Comparison of ENCODE assay signal across 9 mouse cellular contexts in genomic region chr13:43795334-43795733, GRCm38 (mm10). TPM values are rescaled to one million over a fixed set of nuclear protein-coding genes. Genes with fewer than 3 reads are reported as not detected.
DNase-seq lines count a peak whose midpoint lies in the region; ATAC-seq and TF ChIP-seq lines count a peak whose summit lies in the region.
"Had no signal": no experiment of that assay in that cellular context is flagged by ENCODE, and none has a peak within 500 bp of the region (broad histone marks: within the 10 kb centered on the region; RNA-seq: fewer than 3 reads in every experiment).

No protein-coding gene starts in this region.

- no peak overlapping the region for H3K4me2 ChIP-seq in forebrain, postnatal 0 days (ENCODE audit: low read depth)
- no peak overlapping the region for H3K4me2 ChIP-seq in forebrain, embryonic 11.5 days (ENCODE audit: low read depth, low read length, severe bottlenecking)
- H3K4me2 ChIP-seq in kidney, postnatal 0 days (ENCODE audit: low read length): no peak overlapping the region

- 46% methylated on average over 8 of the region's 8 CpGs for whole genome bisulfite sequencing in forebrain, postnatal 0 days
- 63% methylated on average over 8 of the region's 8 CpGs for WGBS in forebrain, embryonic 11.5 days
- WGBS in lung, adult 2 months: 30% methylated on average over 8 of the region's 8 CpGs
- WGBS in kidney, postnatal 0 days: 29% methylated on average over 8 of the region's 8 CpGs

- H3K27ac ChIP-seq in forebrain, postnatal 0 days (ENCODE audit: low read depth, low read length): no peak overlapping the region
- H3K27ac ChIP-seq in forebrain, embryonic 11.5 days (ENCODE audit: low read depth, low read length): no peak overlapping the region
- no peak overlapping the region for H3K27ac ChIP-seq in kidney, postnatal 0 days

- H3K36me3 ChIP-seq in forebrain, postnatal 0 days (ENCODE audit: insufficient read depth): no peaks in the 10 kb centered on the region
- no peaks in the 10 kb centered on the region for H3K36me3 ChIP-seq in forebrain, embryonic 11.5 days (ENCODE audit: control insufficient read depth, insufficient read depth, low read length)
- H3K36me3 ChIP-seq in kidney, postnatal 0 days (ENCODE audit: insufficient read depth, low read length): no peaks in the 10 kb centered on the region

- no peaks in the 10 kb centered on the region for H3K9me3 ChIP-seq in forebrain, postnatal 0 days (ENCODE audit: low read length)
- H3K9me3 ChIP-seq in forebrain, embryonic 11.5 days (ENCODE audit: control insufficient read depth, low read length): no peaks in the 10 kb centered on the region
- H3K9me3 ChIP-seq in kidney, postnatal 0 days (replicated peaks; ENCODE audit: low read length): no peaks in the 10 kb centered on the region
- H3K9me3 ChIP-seq: megakaryocyte, embryonic 14.5 days had no signal

- no peaks in the 10 kb centered on the region for H3K27me3 ChIP-seq in forebrain, postnatal 0 days (ENCODE audit: insufficient read depth, low read length)
- H3K27me3 ChIP-seq in forebrain, embryonic 11.5 days (ENCODE audit: control insufficient read depth, insufficient read depth, low read length): no peaks in the 10 kb centered on the region
- no peaks in the 10 kb centered on the region for H3K27me3 ChIP-seq in kidney, postnatal 0 days (ENCODE audit: insufficient read depth, low read length)

- no peak for TF ChIP-seq POLR2A in lung, adult 2 months (IDR thresholded peaks at IDR 0.05; ENCODE audit: borderline replicate concordance, extremely low read depth, low read depth, low read length)

- no peaks in the 10 kb centered on the region for H3K4me1 ChIP-seq in forebrain, postnatal 0 days (ENCODE audit: insufficient read depth)
- no peaks in the 10 kb centered on the region for H3K4me1 ChIP-seq in forebrain, embryonic 11.5 days (replicated peaks; ENCODE audit: control insufficient read depth, insufficient read depth, low read length)
- no peaks in the 10 kb centered on the region for H3K4me1 ChIP-seq in lung, adult 2 months (ENCODE audit: control insufficient read depth, insufficient read depth, low read length)
- no peaks in the 10 kb centered on the region for H3K4me1 ChIP-seq in kidney, postnatal 0 days (replicated peaks; ENCODE audit: insufficient read depth, low read length)

- peak; percentile 83 for TF ChIP-seq CTCF in forebrain, postnatal 0 days (IDR thresholded peaks at IDR 0.05; ENCODE audit: low read depth)
- peak; percentile 66 for TF ChIP-seq CTCF in lung, adult 2 months (IDR thresholded peaks at IDR 0.05; ENCODE audit: insufficient read depth, low read length)
- TF ChIP-seq CTCF in kidney, postnatal 0 days (IDR thresholded peaks at IDR 0.05; ENCODE audit: low read depth): peak; percentile 78

- H3K4me3 ChIP-seq in forebrain, postnatal 0 days (ENCODE audit: low read depth, low read length): no peak overlapping the region
- H3K4me3 ChIP-seq in forebrain, embryonic 11.5 days (ENCODE audit: low read depth, low read length): no peak overlapping the region
- no peak overlapping the region for H3K4me3 ChIP-seq in lung, adult 2 months (replicated peaks; ENCODE audit: extremely low read depth, low read depth, low read length)
- H3K4me3 ChIP-seq in kidney, postnatal 0 days (replicated peaks; ENCODE audit: low read depth, low read length): no peak overlapping the region
- H3K4me3 ChIP-seq: megakaryocyte, embryonic 14.5 days had no signal

- ATAC-seq in forebrain, postnatal 0 days: peak; percentile 67; the same call in 1 of the 2 replicates
- ATAC-seq in forebrain, embryonic 11.5 days (replicated peaks; ENCODE audit: low FRiP score): no peak
- ATAC-seq in kidney, postnatal 0 days (replicated peaks; ENCODE audit: low FRiP score, low read depth): no peak
- no peak for ATAC-seq in granulocyte monocyte progenitor cell, adult 5-6 weeks (replicated peaks; ENCODE audit: poor library complexity, severe bottlenecking)
- no peak for ATAC-seq in monocyte, adult 5-6 weeks (replicated peaks; ENCODE audit: insufficient number of reproducible peaks, low FRiP score, low TSS enrichment, poor library complexity, severe bottlenecking)

- DNase-seq in forebrain, postnatal 0 days: peak; percentile 74
- no peak for DNase-seq in forebrain, embryonic 11.5 days (ENCODE audit: low spot score)
- no peak for DNase-seq in lung, adult 2 months
- DNase-seq in lung, postnatal 4 days: no peak
- peak; percentile 51 to 67 for DNase-seq in adrenal gland, postnatal 36 days
- DNase-seq in kidney, postnatal 0 days (ENCODE audit: low spot score): peak; percentile 71

- no peak overlapping the region for H3K9ac ChIP-seq in forebrain, postnatal 0 days
- H3K9ac ChIP-seq in forebrain, embryonic 11.5 days (ENCODE audit: low read length): no peak overlapping the region
- H3K9ac ChIP-seq in kidney, postnatal 0 days (ENCODE audit: low read depth, low read length): no peak overlapping the region

RNA-seq across cellular contexts. Expression of gene Cd83, which starts 10.8 kb away (rescaled TPM):
- 19.5 and 22.7 TPM in 2 replicates for total RNA-seq in forebrain, postnatal 0 days (2014; rRNA removed)
- 14.8 and 21.0 TPM in 2 replicates for polyA plus RNA-seq in forebrain, postnatal 0 days (2015; fragmentation: Nextera tagmentation; extraction: Ambion mirVana)
- polyA plus RNA-seq in forebrain, embryonic 11.5 days (2014; fragmentation: Nextera tagmentation; extraction: Ambion mirVana): 4.0 and 5.1 TPM in 2 replicates
- 6.9 and 7.5 TPM in 2 replicates for polyA plus RNA-seq in lung, adult 2 months (2012; rRNA removed)
- total RNA-seq in adrenal gland, postnatal 36 days (2021): 1 to 10 TPM; 3.2 to 4.0 TPM
- polyA plus RNA-seq in kidney, postnatal 0 days (2015; fragmentation: Nextera tagmentation; extraction: Ambion mirVana): 35.8 and 40.6 TPM in 2 replicates
- not detected in 2 replicates for total RNA-seq in granulocyte monocyte progenitor cell, adult 5-6 weeks (2014; fragmentation: Nextera tagmentation)
- total RNA-seq in granulocyte monocyte progenitor cell, adult 5-6 weeks (2017): 0.43 TPM in 1 of 2 replicates, not detected in the other
- total RNA-seq in monocyte, adult 5-6 weeks (2017): 165 to 355 TPM (median 352 TPM) in 3 replicates

Comparison
In these comparisons a context has a peak if more than half of its experiments do, and no peak if none do; other contexts are left out.
1. DNase-seq: peak in forebrain, postnatal 0 days (single experiment), adrenal gland, postnatal 36 days (2 of 2) and kidney, postnatal 0 days (single experiment); none in forebrain, embryonic 11.5 days (single experiment), lung, adult 2 months (single experiment) and lung, postnatal 4 days (0 of 2).
2. Peak in every context shown above with its lines, with median percentiles within 50 percentile points of each other: CTCF ChIP-seq.